Mouse (Mus musculus) hindbrain, embryonic 12.5 days (tissue): ENCODE data around the gene Sac3d1. TPM values are rescaled to one million over a fixed set of nuclear protein-coding genes. Genes with fewer than 3 reads are reported as not detected.

Experiments
- ATAC-seq: fragments of 200-750 bp; cut with Nextera tagmentation; 2 replicates; pipeline ENCODE4 v1.8.0; 2017; ENCODE audit warnings: moderate TSS enrichment; ENCODE audit not compliant: low FRiP score
- H3K27ac ChIP-seq: fragments of 300-500 bp; sonication (generic); 2 replicates; pipeline ENCODE4 v1.5.1; 2016; ENCODE audit warnings: mild to moderate bottlenecking
- H3K27me3 ChIP-seq: fragments of 300-500 bp; sonication (generic); 2 replicates; pipeline ENCODE4 v1.6.1; 2016; ENCODE audit warnings: mild to moderate bottlenecking
- H3K36me3 ChIP-seq: fragments of 300-500 bp; sonication (generic); 2 replicates; pipeline ENCODE4 v1.6.1; 2016; ENCODE audit warnings: mild to moderate bottlenecking
- H3K4me1 ChIP-seq: fragments of 300-500 bp; sonication (generic); 2 replicates; pipeline ENCODE4 v1.6.1; 2016
- H3K4me2 ChIP-seq: fragments of 300-500 bp; sonication (generic); replicated peaks from 2 replicates; pipeline ENCODE4 v1.6.1; 2016; ENCODE audit warnings: mild to moderate bottlenecking
- H3K4me3 ChIP-seq: fragments of 300-500 bp; sonication (generic); 2 replicates; pipeline ENCODE4 v1.5.1; 2016; ENCODE audit warnings: mild to moderate bottlenecking
- H3K9ac ChIP-seq: fragments of 300-500 bp; sonication (generic); 2 replicates; pipeline ENCODE4 v1.6.1; 2016; ENCODE audit warnings: mild to moderate bottlenecking, moderate library complexity
- H3K9me3 ChIP-seq: fragments of 300-500 bp; sonication (generic); replicated peaks from 2 replicates; pipeline ENCODE4 v1.6.1; 2016; ENCODE audit warnings: mild to moderate bottlenecking
- WGBS: fragments of 180-500 bp; shearing (Covaris S2); methylation state at CpG from one replicate; pipeline ENCODE4 v1.1.7; 2016; 5-methylcytosine and 5-hydroxymethylcytosine counted together
- polyA plus RNA-seq: library from polyadenylated mRNA; unstranded; fragments of >200 nt; fragmentation: Nextera tagmentation; extraction: Ambion mirVana; gene quantifications from 2 replicates; pipeline ENCODE4 v1.2.1, GENCODE M21; 2016

Gene Sac3d1
- polyA plus RNA-seq, 1 experiment from 2014 or later = 47.9 TPM

DNA sequence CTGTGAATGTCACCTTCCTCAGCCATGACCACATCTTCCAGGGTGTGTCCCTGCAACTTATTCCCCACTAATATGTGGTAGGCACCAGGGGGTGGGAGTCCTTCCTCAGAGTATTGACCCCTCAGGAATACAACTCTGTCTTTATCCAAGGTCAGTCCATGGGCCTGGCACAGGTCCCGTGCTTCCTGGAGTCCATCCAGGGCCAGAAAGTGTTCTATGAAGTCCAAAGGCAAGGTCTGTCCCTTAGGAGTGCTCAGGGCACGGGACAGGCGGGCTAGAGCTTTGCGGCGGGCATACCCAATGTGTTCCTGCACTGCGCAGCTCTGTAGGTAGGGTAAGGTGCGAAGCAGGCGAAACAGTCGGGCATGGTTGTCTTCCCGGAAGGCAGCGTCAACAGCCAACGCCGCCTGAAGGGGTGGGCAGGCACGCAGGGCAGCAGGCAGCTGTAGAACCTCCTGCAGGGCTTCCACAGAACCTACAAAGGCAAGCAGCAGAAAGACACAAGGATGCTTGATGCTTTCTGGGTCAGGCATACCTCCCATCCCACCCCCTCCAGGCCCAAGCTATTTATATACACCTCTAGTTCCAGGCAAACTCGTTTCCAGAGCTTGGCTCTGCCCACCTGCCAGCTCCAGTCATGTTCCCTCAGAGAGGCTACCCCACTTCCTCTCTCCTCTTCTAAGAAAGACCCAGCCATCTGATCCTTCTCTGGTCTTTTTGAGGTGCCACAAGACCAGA lies 2.2 kb downstream of the Sac3d1 start:
- peak overlapping the region; percentile 80; the same call in 1 of the 2 replicates for H3K4me2 ChIP-seq
- 93% methylated on average over 15 of the region's 15 CpGs for WGBS
- peaks cover 27% of the 10 kb centered on the region for H3K4me1 ChIP-seq
- H3K9ac ChIP-seq = peak overlapping the region; percentile 46
- H3K9me3 ChIP-seq = no peaks in the 10 kb centered on the region
- no peaks in the 10 kb centered on the region for H3K27me3 ChIP-seq
- H3K27ac ChIP-seq = no peak overlapping the region
- peaks cover 40% of the 10 kb centered on the region for H3K36me3 ChIP-seq
- peak overlapping the region; percentile 86; the same call in 1 of the 2 replicates for H3K4me3 ChIP-seq
- no peak for ATAC-seq

DNA sequence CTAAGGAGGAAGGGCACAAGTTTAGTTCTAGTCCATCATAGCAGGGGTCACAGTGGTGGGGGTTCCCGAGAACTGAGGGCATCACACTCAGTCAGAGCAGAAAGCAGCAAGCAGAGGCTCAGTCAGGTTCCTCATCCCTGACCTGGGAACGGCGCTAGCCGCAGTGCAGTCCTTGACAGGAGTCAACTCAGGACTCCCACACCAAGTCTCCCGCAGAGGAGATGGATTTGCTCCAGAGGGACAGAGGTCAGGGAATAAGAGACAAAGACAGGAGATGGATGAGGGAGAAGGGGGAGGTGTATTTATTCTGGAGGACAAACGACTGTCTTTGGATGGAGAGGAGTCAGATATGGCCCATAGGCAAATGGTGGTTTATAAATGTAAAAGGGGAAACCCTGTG lies 5.3 kb downstream of the Sac3d1 start:
- H3K27ac ChIP-seq = no peak overlapping the region
- ATAC-seq = no peak
- peaks cover 17% of the 10 kb centered on the region for H3K4me1 ChIP-seq
- H3K4me2 ChIP-seq = no peak overlapping the region
- H3K36me3 ChIP-seq = peaks cover 37% of the 10 kb centered on the region
- no peak overlapping the region for H3K9ac ChIP-seq
- no peaks in the 10 kb centered on the region for H3K27me3 ChIP-seq
- no peaks in the 10 kb centered on the region for H3K9me3 ChIP-seq
- WGBS = 62% methylated on average over 6 of the region's 6 CpGs
- no peak overlapping the region for H3K4me3 ChIP-seq

DNA sequence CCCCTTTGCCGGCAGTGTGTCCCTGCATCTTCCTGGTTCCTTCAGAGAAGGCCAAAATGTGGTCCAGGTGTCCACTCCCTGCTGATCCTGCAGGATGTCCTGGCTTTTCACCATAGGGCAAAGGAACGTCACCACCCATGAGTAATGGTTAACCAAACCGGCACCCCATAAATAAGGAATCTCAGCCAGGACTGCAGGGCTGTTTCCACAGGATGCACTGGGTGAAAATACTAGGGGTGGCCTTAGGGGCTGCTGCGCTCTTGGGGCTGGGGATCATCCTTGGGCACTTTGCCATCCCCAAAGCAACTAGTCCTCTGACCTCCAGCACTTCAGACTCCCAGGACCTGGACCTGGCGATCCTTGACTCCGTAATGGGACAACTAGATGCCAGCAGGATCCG lies 12.9 kb downstream of the Sac3d1 start, which contains the start of gene Naaladl1:
TSS of gene Naaladl1 (plus strand) at position 197 of the 400 bp plus-strand sequence.
- H3K9me3 ChIP-seq = no peaks in the 10 kb centered on the region
- no peaks in the 10 kb centered on the region for H3K36me3 ChIP-seq
- ATAC-seq = no peak
- no peaks in the 10 kb centered on the region for H3K27me3 ChIP-seq
- WGBS = 86% methylated on average over 7 of the region's 7 CpGs
- H3K27ac ChIP-seq = no peak within 1 kb of the TSS
- no peak within 1 kb of the TSS for H3K4me2 ChIP-seq
- H3K4me1 ChIP-seq = no peaks in the 10 kb centered on the region
- no peak within 1 kb of the TSS for H3K9ac ChIP-seq
- H3K4me3 ChIP-seq = no peak within 1 kb of the TSS

DNA sequence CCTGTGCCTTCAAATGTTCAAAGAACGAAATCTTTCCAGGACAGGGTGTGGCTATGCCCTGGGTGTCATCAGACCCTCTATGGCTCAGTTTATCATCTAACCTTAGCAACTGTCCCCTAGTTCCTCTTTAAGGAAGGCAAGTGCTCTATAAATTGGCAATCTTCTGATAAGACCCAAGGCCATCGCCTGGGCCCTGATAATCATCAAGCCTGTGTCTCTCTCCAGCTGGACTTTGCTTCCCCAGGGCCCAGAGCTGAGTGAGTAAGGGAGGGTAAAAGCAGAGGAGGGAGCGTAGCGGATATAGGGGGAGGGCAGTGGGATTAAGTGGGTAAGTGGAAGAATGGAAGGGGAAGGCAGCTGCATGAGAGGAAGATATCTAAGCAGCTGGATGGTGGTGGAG lies 14.0 kb downstream of the Sac3d1 start:
- no peak overlapping the region for H3K9ac ChIP-seq
- no peak for ATAC-seq
- H3K4me2 ChIP-seq = no peak overlapping the region
- no peaks in the 10 kb centered on the region for H3K27me3 ChIP-seq
- H3K4me3 ChIP-seq = no peak overlapping the region
- H3K9me3 ChIP-seq = no peaks in the 10 kb centered on the region
- H3K4me1 ChIP-seq = no peaks in the 10 kb centered on the region
- H3K36me3 ChIP-seq = no peaks in the 10 kb centered on the region
- no peak overlapping the region for H3K27ac ChIP-seq
- WGBS = 85% methylated on average over 4 of the region's 4 CpGs

DNA sequence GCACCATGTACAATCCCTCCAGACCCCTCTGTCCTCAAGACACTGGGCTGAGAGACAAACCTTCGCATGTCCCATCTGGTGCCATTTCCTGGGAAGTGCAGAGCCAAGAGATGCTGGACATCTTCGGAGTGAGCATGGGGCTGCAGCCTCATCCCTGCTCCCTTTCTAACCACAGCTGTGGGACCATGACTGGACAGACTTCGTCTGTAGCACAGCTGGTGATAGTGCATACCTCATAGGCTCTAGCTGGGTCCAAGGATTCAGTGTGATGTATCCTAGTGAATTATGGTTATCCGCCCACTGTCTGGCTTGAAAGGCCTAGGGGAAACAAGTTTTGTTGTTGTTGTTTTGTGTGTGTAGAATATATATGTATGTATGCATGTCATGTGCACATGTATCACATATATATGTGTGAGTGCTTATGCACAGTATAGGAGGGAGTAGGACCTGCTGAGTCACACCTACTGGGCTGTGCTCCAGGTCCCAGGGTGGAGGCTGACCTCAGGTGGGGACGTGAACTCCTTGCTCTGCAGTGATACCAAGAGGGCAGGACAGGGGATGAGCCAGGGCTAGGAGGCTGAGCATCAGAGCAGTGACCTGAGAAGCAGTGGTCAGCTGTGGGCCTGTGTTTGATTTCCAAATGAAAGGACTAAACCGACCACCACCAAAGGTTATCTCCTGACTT lies 16.1 kb downstream of the Sac3d1 start:
- H3K4me1 ChIP-seq = no peaks in the 10 kb centered on the region
- H3K27me3 ChIP-seq = no peaks in the 10 kb centered on the region
- H3K4me3 ChIP-seq = no peak overlapping the region
- no peaks in the 10 kb centered on the region for H3K36me3 ChIP-seq
- no peak overlapping the region for H3K27ac ChIP-seq
- H3K4me2 ChIP-seq = no peak overlapping the region
- ATAC-seq = no peak
- no peak overlapping the region for H3K9ac ChIP-seq
- 80% methylated on average over 6 of the region's 6 CpGs for WGBS
- H3K9me3 ChIP-seq = no peaks in the 10 kb centered on the region

DNA sequence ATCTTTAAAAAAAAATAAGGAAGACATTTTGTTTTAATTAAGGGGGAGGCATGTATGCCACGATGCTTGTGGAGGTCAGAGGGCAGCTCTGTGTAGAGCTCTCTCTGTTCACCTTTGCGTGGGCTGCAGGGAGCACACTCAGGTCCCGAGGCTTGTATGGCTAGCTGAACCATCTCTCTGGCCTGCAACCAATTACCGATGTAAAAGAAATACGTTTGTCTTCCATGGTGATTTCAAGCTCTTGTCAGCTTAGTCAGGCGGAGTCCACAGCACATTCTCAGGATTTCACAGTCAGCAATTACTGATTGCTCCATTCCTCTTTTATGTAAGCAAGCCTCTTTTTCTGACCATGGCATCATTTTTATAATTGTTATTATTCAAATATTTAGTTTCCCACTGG lies 17.3 kb downstream of the Sac3d1 start:
- Histone ChIP-seq H3K36me3 (no peaks in the 10 kb centered on the region), H3K27ac (no peak overlapping the region), H3K4me3 (no peak overlapping the region), H3K9ac (no peak overlapping the region), H3K4me2 (no peak overlapping the region), H3K9me3 (no peaks in the 10 kb centered on the region), H3K4me1 (no peaks in the 10 kb centered on the region), H3K27me3 (no peaks in the 10 kb centered on the region)
- WGBS = 54% methylated on average over 6 of the region's 6 CpGs
- ATAC-seq = no peak

DNA sequence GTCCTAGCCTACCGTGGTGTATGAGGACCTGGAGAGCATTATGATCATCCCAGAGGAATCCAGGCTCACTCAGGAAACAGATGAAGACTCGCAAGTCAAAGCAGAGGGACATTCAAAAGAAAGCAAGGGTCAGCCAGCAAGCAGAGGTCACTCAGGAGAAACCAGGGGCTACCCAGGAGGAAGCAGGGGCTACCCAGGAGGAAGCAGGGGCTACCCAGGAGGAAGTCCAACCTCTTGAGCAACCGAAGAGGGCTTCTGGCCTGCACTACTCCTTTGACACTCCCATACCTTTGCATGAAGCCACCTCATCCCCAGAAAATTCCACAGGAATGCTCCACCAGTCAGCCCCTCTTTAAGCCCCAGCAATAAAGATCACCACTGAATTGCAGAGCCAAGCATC lies 20.6 kb downstream of the Sac3d1 start:
- H3K4me3 ChIP-seq = no peak overlapping the region

DNA sequence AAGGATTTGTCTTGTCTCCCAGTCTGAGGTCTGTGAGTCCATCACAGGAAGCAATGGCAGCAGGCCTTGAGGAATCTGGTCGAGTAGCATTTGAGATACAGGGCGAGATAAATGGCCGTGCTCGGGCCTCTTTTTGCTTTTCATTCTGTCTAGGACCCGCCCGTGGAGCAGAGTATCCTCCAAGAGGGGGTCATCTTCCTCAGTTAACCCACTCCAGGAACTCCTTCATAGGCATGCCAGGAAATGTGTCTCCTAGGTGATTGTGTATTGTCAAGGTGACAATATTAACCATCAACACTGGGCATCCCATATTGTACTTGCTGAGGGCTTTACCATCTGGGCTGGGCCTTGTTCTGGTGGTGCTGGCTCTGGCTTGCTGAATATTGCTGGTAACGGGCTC lies 24.3 kb downstream of the Sac3d1 start, which contains the start of gene AC131692.1:
TSS of gene AC131692.1 (plus strand) at position 301 of the 400 bp plus-strand sequence.
- Histone ChIP-seq H3K27ac (no peak within 1 kb of the TSS), H3K36me3 (peaks cover 31% of the 10 kb centered on the region), H3K9me3 (no peaks in the 10 kb centered on the region), H3K4me2 (no peak within 1 kb of the TSS), H3K4me3 (no peak within 1 kb of the TSS), H3K4me1 (no peaks in the 10 kb centered on the region), H3K27me3 (no peaks in the 10 kb centered on the region), H3K9ac (no peak within 1 kb of the TSS)
- 91% methylated on average over 7 of the region's 7 CpGs for WGBS
- ATAC-seq = no peak

More for the DNA sequence above, 20.6 kb downstream of the Sac3d1 start:
- Histone ChIP-seq H3K4me1 (no peaks in the 10 kb centered on the region), H3K9ac (no peak overlapping the region), H3K27me3 (no peaks in the 10 kb centered on the region), H3K4me2 (no peak overlapping the region), H3K36me3 (peaks cover 4% of the 10 kb centered on the region; the same call in 1 of the 2 replicates), H3K9me3 (no peaks in the 10 kb centered on the region), H3K27ac (no peak overlapping the region)
- WGBS = 89% methylated on average over 3 of the region's 3 CpGs
- no peak for ATAC-seq

DNA sequence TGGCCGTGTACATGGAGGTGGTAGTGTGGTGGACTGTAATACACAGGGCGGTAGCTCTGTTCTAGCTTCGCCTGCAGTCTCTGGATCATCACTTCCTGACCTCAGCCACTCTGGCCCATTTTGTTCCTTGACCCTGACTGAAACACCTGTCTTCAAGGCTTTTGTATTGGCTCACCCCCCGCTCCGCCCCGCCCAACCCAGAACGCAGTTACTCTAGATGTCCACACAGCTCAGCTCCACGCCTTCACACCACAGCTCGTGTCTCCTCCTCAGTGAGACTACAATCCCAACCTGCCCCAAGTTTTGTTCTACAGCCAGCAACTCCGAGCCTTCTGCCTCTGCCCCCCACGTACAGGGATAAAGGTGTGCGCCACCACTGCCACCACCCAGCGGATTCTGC lies 29.6 kb downstream of the Sac3d1 start:
- no peak overlapping the region for H3K4me2 ChIP-seq
- 94% methylated on average over 13 of the region's 13 CpGs for WGBS
- no peaks in the 10 kb centered on the region for H3K27me3 ChIP-seq
- H3K9me3 ChIP-seq = no peaks in the 10 kb centered on the region
- peaks cover 10% of the 10 kb centered on the region for H3K4me1 ChIP-seq
- H3K4me3 ChIP-seq = no peak overlapping the region
- no peak overlapping the region for H3K9ac ChIP-seq
- no peak for ATAC-seq
- no peak overlapping the region for H3K27ac ChIP-seq
- peaks cover 41% of the 10 kb centered on the region for H3K36me3 ChIP-seq

DNA sequence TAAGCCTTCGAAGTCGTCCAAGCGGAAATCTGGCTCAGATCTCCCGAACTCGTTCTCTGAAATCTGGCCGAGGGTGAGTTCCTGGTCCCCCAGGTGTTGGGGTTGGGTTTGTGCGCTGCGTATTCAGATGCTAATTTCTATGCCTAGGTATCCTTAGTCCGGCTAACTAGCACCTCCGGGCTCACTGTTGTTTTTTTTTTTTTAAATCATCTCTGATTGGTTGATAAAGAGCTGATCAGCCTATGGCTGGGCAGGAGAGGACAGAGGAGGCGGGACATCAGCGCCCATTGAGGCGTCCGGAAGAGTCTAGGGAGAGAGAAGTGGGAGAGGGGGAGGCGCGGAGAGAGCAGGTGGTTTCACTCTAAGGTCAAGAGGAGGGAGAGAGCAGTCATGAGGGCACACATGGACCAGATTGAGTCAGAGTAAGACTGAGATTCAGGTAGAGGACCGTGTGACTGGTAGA lies 33.0 kb downstream of the Sac3d1 start:
- H3K36me3 ChIP-seq = peaks cover 40% of the 10 kb centered on the region
- peaks cover 18% of the 10 kb centered on the region for H3K4me1 ChIP-seq
- ATAC-seq = peak; percentile 75
- H3K27ac ChIP-seq = no peak overlapping the region
- H3K9me3 ChIP-seq = no peaks in the 10 kb centered on the region
- peak overlapping the region; percentile 78 for H3K4me3 ChIP-seq
- peak overlapping the region; percentile 96 for H3K4me2 ChIP-seq
- WGBS = 2% methylated on average over 17 of the region's 17 CpGs
- H3K9ac ChIP-seq = peak overlapping the region; percentile 44
- H3K27me3 ChIP-seq = no peaks in the 10 kb centered on the region

DNA sequence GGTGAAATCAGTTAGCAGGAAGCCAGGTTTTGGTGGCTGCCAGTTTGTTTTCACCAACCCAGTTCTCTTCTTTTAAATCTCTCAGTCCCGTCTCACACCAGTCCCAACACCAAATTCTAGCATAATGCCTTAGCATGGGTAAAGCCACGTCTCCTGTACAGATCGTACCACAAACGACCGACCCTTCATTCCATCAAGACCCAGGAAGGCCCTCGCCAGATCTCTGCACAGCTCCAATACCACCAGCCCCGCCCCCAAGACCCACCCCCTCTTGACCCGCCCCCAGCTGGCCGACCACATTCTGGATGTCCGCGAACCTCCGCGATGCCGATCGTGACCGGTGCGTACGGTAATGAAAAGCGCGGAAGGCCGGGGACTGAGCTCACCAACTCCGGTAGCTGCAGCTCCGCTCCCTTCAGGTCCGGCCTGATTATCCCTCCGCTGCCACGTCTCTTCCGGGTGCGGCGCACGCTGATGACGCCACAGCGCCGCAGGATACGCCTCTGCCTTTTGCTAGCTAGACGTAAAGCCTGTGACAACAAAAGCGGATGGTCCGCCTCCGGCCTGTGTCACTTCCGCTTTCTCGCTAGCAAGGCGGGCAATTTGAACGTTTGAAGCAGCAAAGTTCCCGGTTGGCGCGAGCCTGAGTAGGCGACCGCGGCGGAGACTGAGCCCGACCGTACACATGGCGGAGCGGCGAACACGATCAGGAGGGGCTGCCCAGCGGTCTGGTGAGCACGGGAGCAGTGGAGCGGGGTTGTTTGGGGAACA lies 33.8 kb downstream of the Sac3d1 start, which contains the start of the genes Zfpl1 and Cdca5:
TSS of gene Zfpl1 (minus strand) at position 479 of the 771 bp plus-strand sequence.
TSS of gene Cdca5 (plus strand) at position 506 of the 771 bp plus-strand sequence.
- peak; percentile 90 for ATAC-seq
- whole genome bisulfite sequencing = under 1% methylated on average over 58 of the region's 58 CpGs
- Histone ChIP-seq H3K4me2 (peak within 1 kb of the TSS; percentile 96), H3K36me3 (peaks cover 43% of the 10 kb centered on the region), H3K9me3 (no peaks in the 10 kb centered on the region), H3K9ac (peak within 1 kb of the TSS; percentile 76), H3K4me1 (peaks cover 18% of the 10 kb centered on the region), H3K27ac (0 out of 2 replicates have a peak within 1 kb of the TSS, but pooled peaks have one; percentile 55), H3K27me3 (no peaks in the 10 kb centered on the region), H3K4me3 (peak within 1 kb of the TSS; percentile 78)

DNA sequence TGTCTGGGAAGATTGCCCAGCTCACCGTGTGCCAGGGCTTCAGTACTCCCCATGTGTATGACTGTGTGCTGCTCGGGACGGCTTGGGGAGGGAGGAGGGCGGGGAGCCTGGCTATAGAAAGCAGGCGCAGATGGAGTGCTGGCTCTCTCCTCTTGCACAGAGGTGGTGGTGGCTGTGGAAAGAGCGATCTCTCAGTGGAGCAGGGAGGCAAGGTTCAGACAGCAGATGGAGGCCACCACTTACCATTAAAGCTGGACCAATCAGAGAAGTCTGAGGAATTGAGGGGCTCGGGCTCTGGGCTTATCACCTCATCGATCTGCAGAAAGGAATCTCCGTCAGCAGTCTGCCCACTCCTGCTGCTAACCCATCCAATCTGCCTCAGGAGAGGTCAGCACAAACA lies 36.3 kb downstream of the Sac3d1 start, which contains the start of gene Gm28374:
TSS of gene Gm28374 (minus strand) at position 101 of the 400 bp plus-strand sequence.
- Histone ChIP-seq H3K27ac (no peak within 1 kb of the TSS), H3K4me2 (no peak within 1 kb of the TSS; the same call in 1 of the 2 replicates), H3K27me3 (no peaks in the 10 kb centered on the region), H3K4me3 (no peak within 1 kb of the TSS), H3K9ac (no peak within 1 kb of the TSS), H3K9me3 (no peaks in the 10 kb centered on the region), H3K4me1 (peaks cover 22% of the 10 kb centered on the region), H3K36me3 (peaks cover 30% of the 10 kb centered on the region)
- 87% methylated on average over 9 of the region's 9 CpGs for WGBS
- ATAC-seq = no peak
